Mouse (Mus musculus) kidney, postnatal 0 days (tissue): Measurements from ENCODE around the gene Mprip. TPM values are rescaled to one million over a fixed set of nuclear protein-coding genes. Genes with fewer than 3 reads are reported as not detected.
A peak's percentile ranks its signal among the peaks of the same experiment; 100 is the strongest.

ENCODE experiments used
- ATAC-seq: fragments of 200-750 bp; cut with Nextera tagmentation; replicated peaks from 2 replicates; pipeline ENCODE4 v1.8.0; 2017; ENCODE audit warnings: low read depth, moderate number of reproducible peaks, moderate TSS enrichment, moderate library complexity; ENCODE audit not compliant: low FRiP score
- DNase-seq: peaks from one replicate; pipeline ENCODE4 v3.0.0-alpha.2; 2016; ENCODE audit warnings: low spot score
- H3K27ac ChIP-seq: fragments of 300-500 bp; sonication (generic); 2 replicates; pipeline ENCODE4 v1.5.1; 2014; ENCODE audit warnings: mild to moderate bottlenecking
- H3K27me3 ChIP-seq: fragments of 300-500 bp; sonication (generic); 2 replicates; pipeline ENCODE4 v1.6.1; 2014; ENCODE audit warnings: low read length, mixed read lengths; ENCODE audit not compliant: insufficient read depth
- H3K36me3 ChIP-seq: fragments of 300-500 bp; sonication (generic); 2 replicates; pipeline ENCODE4 v1.6.1; 2014; ENCODE audit warnings: low read length, mixed read lengths; ENCODE audit not compliant: insufficient read depth
- H3K4me1 ChIP-seq: fragments of 300-500 bp; sonication (generic); replicated peaks from 2 replicates; pipeline ENCODE4 v1.6.1; 2014; ENCODE audit warnings: antibody characterized with exemption, low read length, mixed read lengths; ENCODE audit not compliant: insufficient read depth
- H3K4me2 ChIP-seq: fragments of 300-500 bp; sonication (generic); 2 replicates; pipeline ENCODE4 v1.6.1; 2014; ENCODE audit warnings: mild to moderate bottlenecking, low read length, moderate library complexity, mixed read lengths
- H3K4me3 ChIP-seq: fragments of 300-500 bp; sonication (generic); replicated peaks from 2 replicates; pipeline ENCODE4 v1.5.1; 2014; ENCODE audit warnings: low read depth, low read length
- H3K9ac ChIP-seq: fragments of 300-500 bp; sonication (generic); 2 replicates; pipeline ENCODE4 v1.6.1; 2014; ENCODE audit warnings: low read depth, low read length
- H3K9me3 ChIP-seq: fragments of 300-500 bp; sonication (generic); replicated peaks from 2 replicates; pipeline ENCODE4 v1.6.1; 2016; ENCODE audit warnings: low read length, inconsistent platforms, mixed read lengths
- CTCF ChIP-seq: IDR thresholded peaks from 2 replicates; pipeline ENCODE4 v1.5.1; 2016; ENCODE audit warnings: antibody characterized with exemption, low read depth, mild to moderate bottlenecking, moderate library complexity
- WGBS: fragments of 180-500 bp; shearing (Covaris S2); extraction: QIAGEN DNeasy Blood & Tissue Kit; methylation state at CpG from one replicate; pipeline ENCODE4 v1.1.7; 2014; 5-methylcytosine and 5-hydroxymethylcytosine counted together
- polyA plus RNA-seq: library from polyadenylated mRNA; unstranded; fragments of >200 nt; fragmentation: Nextera tagmentation; extraction: Ambion mirVana; gene quantifications from 2 replicates; pipeline ENCODE4 v1.2.1, GENCODE M21; 2015

Gene Mprip
- polyA plus RNA-seq, 1 experiment from 2014 or later, result 76.8 TPM

GRCm38 (mm10) chr11:59628177-59628576, 32.9 kb upstream of the Mprip start:
- no peak for TF ChIP-seq CTCF
- ATAC-seq (no peak), DNase-seq (no peak)
- H3K4me1 ChIP-seq, result no peaks in the 10 kb centered on the region
- H3K4me2 ChIP-seq, result no peak overlapping the region
- no peaks in the 10 kb centered on the region for H3K9me3 ChIP-seq
- no peak overlapping the region for H3K4me3 ChIP-seq
- no peaks in the 10 kb centered on the region for H3K27me3 ChIP-seq
- no peak overlapping the region for H3K9ac ChIP-seq
- no peaks in the 10 kb centered on the region for H3K36me3 ChIP-seq
- no peak overlapping the region for H3K27ac ChIP-seq
- 78% methylated on average over 5 of the region's 5 CpGs for WGBS

- no peak overlapping the region for H3K4me3 ChIP-seq
- no peak overlapping the region for H3K4me2 ChIP-seq
- DNase-seq (peak; percentile 53), ATAC-seq (no peak)
- no peaks in the 10 kb centered on the region for H3K4me1 ChIP-seq
- no peak for TF ChIP-seq CTCF
- no peak overlapping the region for H3K9ac ChIP-seq
- H3K9me3 ChIP-seq, result no peaks in the 10 kb centered on the region
- 68% methylated on average over 5 of the region's 5 CpGs for WGBS
- H3K27me3 ChIP-seq, result no peaks in the 10 kb centered on the region
- no peak overlapping the region for H3K27ac ChIP-seq
- H3K36me3 ChIP-seq, result no peaks in the 10 kb centered on the region
Measured at GRCm38 (mm10) chr11:59629871-59630270, 31.2 kb upstream of the Mprip start.

GRCm38 (mm10) chr11:59631980-59632379, 29.1 kb upstream of the Mprip start:
- Histone ChIP-seq H3K36me3 (no peaks in the 10 kb centered on the region), H3K27me3 (no peaks in the 10 kb centered on the region), H3K9me3 (no peaks in the 10 kb centered on the region), H3K4me1 (no peaks in the 10 kb centered on the region), H3K9ac (no peak overlapping the region), H3K27ac (no peak overlapping the region), H3K4me3 (no peak overlapping the region), H3K4me2 (no peak overlapping the region)
- DNase-seq, result no peak
- WGBS, result 73% methylated on average over 4 of the region's 4 CpGs
- TF ChIP-seq CTCF, result no peak
- ATAC-seq, result no peak

- DNase-seq, result peak; percentile 67
- no peak overlapping the region for H3K4me3 ChIP-seq
- no peak overlapping the region for H3K9ac ChIP-seq
- H3K36me3 ChIP-seq, result no peaks in the 10 kb centered on the region
- no peaks in the 10 kb centered on the region for H3K9me3 ChIP-seq
- no peak for ATAC-seq
- no peaks in the 10 kb centered on the region for H3K27me3 ChIP-seq
- no peak overlapping the region for H3K4me2 ChIP-seq
- peak; percentile 81 for TF ChIP-seq CTCF
- no peak overlapping the region for H3K27ac ChIP-seq
- H3K4me1 ChIP-seq, result no peaks in the 10 kb centered on the region
- 28% methylated on average over 5 of the region's 5 CpGs for WGBS
Measured at GRCm38 (mm10) chr11:59633037-59633436, 28.1 kb upstream of the Mprip start.

GRCm38 (mm10) chr11:59634001-59634660, 27.0 kb upstream of the Mprip start:
- no peak for TF ChIP-seq CTCF
- WGBS, result 76% methylated on average over 7 of the region's 7 CpGs
- H3K36me3 ChIP-seq, result no peaks in the 10 kb centered on the region
- no peaks in the 10 kb centered on the region for H3K4me1 ChIP-seq
- H3K27me3 ChIP-seq, result no peaks in the 10 kb centered on the region
- DNase-seq (no peak), ATAC-seq (no peak)
- H3K4me3 ChIP-seq, result no peak overlapping the region
- no peak overlapping the region for H3K9ac ChIP-seq
- no peak overlapping the region for H3K4me2 ChIP-seq
- H3K9me3 ChIP-seq, result no peaks in the 10 kb centered on the region
- H3K27ac ChIP-seq, result no peak overlapping the region

GRCm38 (mm10) chr11:59635251-59635795, 25.8 kb upstream of the Mprip start:
- Histone ChIP-seq H3K4me3 (no peak overlapping the region), H3K36me3 (no peaks in the 10 kb centered on the region), H3K4me2 (no peak overlapping the region), H3K4me1 (no peaks in the 10 kb centered on the region), H3K27me3 (no peaks in the 10 kb centered on the region), H3K9me3 (no peaks in the 10 kb centered on the region), H3K27ac (no peak overlapping the region), H3K9ac (no peak overlapping the region)
- no peak for DNase-seq
- ATAC-seq, result no peak
- TF ChIP-seq CTCF, result no peak
- 76% methylated on average over 9 of the region's 9 CpGs for WGBS
